Mouse (Mus musculus): ENCODE data around the gene Plekha4. TPM values are rescaled to one million over a fixed set of nuclear protein-coding genes. Genes with fewer than 3 reads are reported as not detected.
"Not testable (repeated sequence)": the region's sequence is repeated elsewhere in the genome, so short reads cannot be mapped to it uniquely, and the experiment has no call there.

Plekha4 gene
- polyA plus RNA-seq, 1 experiment from 2014 or later, result 0.59 TPM

GRCm38 (mm10) chr7:45527169-45527568 lies 1.0 kb downstream of the Plekha4 start:
- peaks cover 56% of the 10 kb centered on the region for H3K4me1 ChIP-seq
- not testable (repeated sequence) for DNase-seq (ENCODE audit: low spot score); H3K27me3 ChIP-seq (ENCODE audit: insufficient read depth, poor library complexity, severe bottlenecking); H3K4me3 ChIP-seq; H3K9me3 ChIP-seq
- peaks cover 17% of the 10 kb centered on the region; the same call in 1 of the 2 replicates for H3K36me3 ChIP-seq
- 81% methylated on average over 6 of the region's 6 CpGs for WGBS
- peak overlapping the region; percentile 98; the same call in 1 of the 2 replicates for H3K27ac ChIP-seq

GRCm38 (mm10) chr7:45529461-45529860 lies 3.3 kb downstream of the Plekha4 start:
- no peaks in the 10 kb centered on the region for H3K9me3 ChIP-seq
- peak overlapping the region; percentile 43 for H3K27ac ChIP-seq
- no peak for DNase-seq (ENCODE audit: low spot score)
- H3K36me3 ChIP-seq, result 0 out of 2 replicates have a peak, but pooled peaks cover 1% of the 10 kb centered on the region
- 13% methylated on average over 6 of the region's 6 CpGs for WGBS
- peak overlapping the region; percentile 27; the same call in 1 of the 2 replicates for H3K4me3 ChIP-seq
- H3K4me1 ChIP-seq, result peaks cover 44% of the 10 kb centered on the region
- peaks cover 10% of the 10 kb centered on the region; the same call in 1 of the 2 replicates for H3K27me3 ChIP-seq (ENCODE audit: insufficient read depth, poor library complexity, severe bottlenecking)

DNA sequence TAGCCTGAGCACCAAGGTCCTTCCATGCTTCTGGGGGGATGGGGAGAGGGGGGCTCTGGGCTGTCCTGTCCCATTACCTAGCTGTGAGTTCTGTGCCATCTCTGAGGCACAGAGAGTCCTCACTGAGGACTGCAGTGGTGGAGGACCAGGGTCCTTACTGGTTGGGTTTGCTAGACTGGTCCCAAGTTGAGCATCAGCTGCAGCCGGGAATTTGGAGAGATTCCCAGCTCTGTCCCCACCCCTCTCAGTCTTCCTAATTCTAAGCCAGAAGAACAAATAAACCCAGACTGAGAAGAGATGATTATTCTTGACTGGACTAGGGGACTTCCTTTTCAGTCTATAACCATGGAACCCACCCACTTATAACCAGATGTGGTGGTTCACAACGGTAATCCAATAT lies 4.5 kb downstream of the Plekha4 start:
- H3K4me1 ChIP-seq, result peaks cover 39% of the 10 kb centered on the region
- H3K27me3 ChIP-seq (ENCODE audit: insufficient read depth, poor library complexity, severe bottlenecking), result peaks cover 11% of the 10 kb centered on the region; the same call in 1 of the 2 replicates
- no peak for DNase-seq (ENCODE audit: low spot score)
- H3K4me3 ChIP-seq, result no peak overlapping the region
- no peaks in the 10 kb centered on the region for H3K36me3 ChIP-seq
- 74% methylated on average over 2 of the region's 2 CpGs for WGBS
- peak overlapping the region; percentile 43; the same call in 1 of the 2 replicates for H3K27ac ChIP-seq
- H3K9me3 ChIP-seq, result no peaks in the 10 kb centered on the region

- H3K36me3 ChIP-seq, result no peaks in the 10 kb centered on the region
- H3K4me3 ChIP-seq, result no peak overlapping the region
- 69% methylated on average over 1 of the region's 1 CpGs for WGBS
- peaks cover 27% of the 10 kb centered on the region for H3K4me1 ChIP-seq
- no peaks in the 10 kb centered on the region for H3K9me3 ChIP-seq
- H3K27me3 ChIP-seq (ENCODE audit: insufficient read depth, poor library complexity, severe bottlenecking), result peaks cover 6% of the 10 kb centered on the region; the same call in 1 of the 2 replicates
- DNase-seq (ENCODE audit: low spot score), result no peak
- H3K27ac ChIP-seq, result no peak overlapping the region
These were observed 9.5 kb downstream of the Plekha4 start for GRCm38 (mm10) chr7:45535676-45536075.

DNA sequence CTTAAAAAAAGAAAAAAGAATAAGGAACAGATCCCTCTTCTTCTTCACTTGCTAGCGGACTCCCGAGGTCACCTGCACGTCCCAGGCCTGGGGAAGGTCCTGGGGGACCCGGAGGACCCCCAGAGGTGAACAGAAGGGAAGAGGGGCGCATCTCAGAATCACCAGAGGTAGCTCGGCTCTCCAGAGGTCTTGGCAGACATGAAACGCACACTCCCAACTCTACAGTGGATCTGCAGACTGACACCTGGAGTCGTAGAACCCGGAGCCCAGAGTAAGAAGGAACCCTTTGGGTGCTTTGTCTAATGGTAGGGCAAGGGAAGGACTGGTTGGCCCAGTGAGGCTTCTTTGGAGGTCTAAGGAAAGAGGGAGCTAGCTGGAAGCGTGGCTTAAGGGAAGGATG lies 11.5 kb downstream of the Plekha4 start:
- Histone ChIP-seq H3K4me1 (peaks cover 17% of the 10 kb centered on the region), H3K9me3 (no peaks in the 10 kb centered on the region), H3K27ac (peak overlapping the region; percentile 84; the same call in 1 of the 2 replicates), H3K4me3 (peak overlapping the region; percentile 67), H3K27me3 (ENCODE audit: insufficient read depth, poor library complexity, severe bottlenecking) (peaks cover 6% of the 10 kb centered on the region; the same call in 1 of the 2 replicates), H3K36me3 (no peaks in the 10 kb centered on the region)
- 71% methylated on average over 10 of the region's 10 CpGs for WGBS
- DNase-seq (ENCODE audit: low spot score), result no peak

DNA sequence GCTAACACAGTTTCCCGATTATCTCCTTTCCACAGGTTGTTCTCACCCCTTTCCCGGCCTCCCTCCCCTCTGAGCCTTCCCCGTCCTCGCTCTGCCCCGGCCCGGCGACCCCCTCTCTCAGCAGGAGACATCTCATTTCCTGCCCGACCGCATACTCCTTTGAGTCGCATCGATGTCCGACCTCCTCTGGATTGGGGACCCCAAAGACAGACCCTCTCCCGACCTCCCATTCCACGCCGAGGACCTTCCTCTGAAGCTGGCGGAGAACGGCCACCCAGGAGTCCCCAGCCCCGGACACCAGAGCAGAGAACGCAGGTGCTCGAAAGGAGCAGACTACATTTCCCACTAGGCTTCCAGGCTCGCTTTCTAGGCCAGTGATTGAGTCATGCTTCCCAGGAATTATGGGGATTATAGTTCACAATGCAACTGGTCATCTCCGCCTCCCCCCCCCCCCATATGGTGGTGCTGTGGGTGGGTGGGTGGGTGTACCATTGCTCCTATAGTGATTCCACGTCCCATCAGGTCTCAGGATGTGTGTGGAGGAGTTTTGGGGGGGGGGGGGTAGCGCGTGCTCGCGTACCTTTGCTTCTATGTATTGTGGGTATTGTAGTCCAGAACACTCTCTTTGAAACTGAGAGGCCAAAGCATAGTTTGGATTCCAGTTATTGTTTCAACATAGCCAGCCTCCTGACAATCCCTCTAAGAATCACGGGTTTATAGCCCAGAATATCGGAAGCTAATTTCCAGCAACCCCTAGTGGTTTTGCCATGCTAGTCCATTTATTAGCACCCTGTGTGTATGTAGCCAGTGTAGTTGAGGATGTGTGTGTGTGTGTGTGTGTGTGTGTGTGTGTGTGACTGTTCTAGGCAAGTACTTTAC lies 12.3 kb downstream of the Plekha4 start:
- peak; percentile 89 for DNase-seq (ENCODE audit: low spot score)
- H3K9me3 ChIP-seq, result no peaks in the 10 kb centered on the region
- H3K27me3 ChIP-seq (ENCODE audit: insufficient read depth, poor library complexity, severe bottlenecking), result peaks cover 6% of the 10 kb centered on the region; the same call in 1 of the 2 replicates
- H3K4me1 ChIP-seq, result peaks cover 17% of the 10 kb centered on the region
- WGBS, result 3% methylated on average over 29 of the region's 29 CpGs
- peak overlapping the region; percentile 84 for H3K27ac ChIP-seq
- H3K36me3 ChIP-seq, result no peaks in the 10 kb centered on the region
- peak overlapping the region; percentile 67 for H3K4me3 ChIP-seq

DNA sequence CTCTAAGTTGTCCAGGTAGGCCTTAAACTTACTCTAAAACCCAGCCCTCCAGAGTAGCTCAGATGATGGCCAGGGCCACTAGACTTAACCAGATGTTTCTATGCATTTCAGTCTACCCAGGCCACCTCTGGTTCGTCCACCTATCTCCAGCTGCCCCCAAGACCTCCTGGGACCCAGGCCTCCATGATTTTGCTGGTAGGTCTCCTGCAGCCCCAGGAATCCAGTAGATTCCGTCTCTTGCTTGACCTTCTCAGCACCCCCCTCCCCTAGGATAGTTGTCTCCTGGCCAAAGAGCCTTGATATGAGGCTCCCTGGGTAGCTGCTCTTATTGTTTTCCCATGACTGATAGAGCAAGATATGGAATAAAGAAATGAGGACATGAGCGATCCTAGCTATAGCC lies 13.0 kb downstream of the Plekha4 start:
- Histone ChIP-seq H3K36me3 (no peaks in the 10 kb centered on the region), H3K27ac (no peak overlapping the region), H3K4me1 (peaks cover 15% of the 10 kb centered on the region), H3K4me3 (no peak overlapping the region), H3K27me3 (ENCODE audit: insufficient read depth, poor library complexity, severe bottlenecking) (peaks cover 5% of the 10 kb centered on the region; the same call in 1 of the 2 replicates), H3K9me3 (no peaks in the 10 kb centered on the region)
- WGBS, result 77% methylated on average over 3 of the region's 3 CpGs
- no peak for DNase-seq (ENCODE audit: low spot score)

DNA sequence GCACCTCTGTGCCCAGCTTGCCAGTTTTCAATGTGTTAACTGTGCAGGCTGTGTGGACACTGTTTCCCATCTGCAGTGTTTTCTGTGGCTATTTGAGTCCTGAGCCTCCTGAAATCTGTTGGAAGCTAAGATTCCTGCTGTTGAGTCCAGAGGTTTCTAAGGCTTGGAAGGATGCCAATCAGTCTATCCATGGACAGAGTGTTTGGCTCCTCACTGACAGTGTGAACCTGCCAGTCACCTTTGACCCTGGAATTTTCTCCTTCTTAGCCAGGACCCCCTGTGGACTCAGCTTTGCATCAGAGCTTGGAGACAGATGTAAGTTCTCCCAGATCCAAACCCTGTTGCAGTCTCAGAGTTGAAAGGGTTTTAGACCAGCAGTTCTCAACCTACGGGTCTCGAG lies 14.1 kb downstream of the Plekha4 start:
- Histone ChIP-seq H3K27ac (no peak overlapping the region), H3K4me3 (no peak overlapping the region), H3K9me3 (no peaks in the 10 kb centered on the region), H3K36me3 (no peaks in the 10 kb centered on the region), H3K4me1 (peaks cover 8% of the 10 kb centered on the region; the same call in 1 of the 2 replicates), H3K27me3 (ENCODE audit: insufficient read depth, poor library complexity, severe bottlenecking) (no peaks in the 10 kb centered on the region)
- DNase-seq (ENCODE audit: low spot score), result no peak
- 79% methylated on average over 2 of the region's 2 CpGs for WGBS

DNA sequence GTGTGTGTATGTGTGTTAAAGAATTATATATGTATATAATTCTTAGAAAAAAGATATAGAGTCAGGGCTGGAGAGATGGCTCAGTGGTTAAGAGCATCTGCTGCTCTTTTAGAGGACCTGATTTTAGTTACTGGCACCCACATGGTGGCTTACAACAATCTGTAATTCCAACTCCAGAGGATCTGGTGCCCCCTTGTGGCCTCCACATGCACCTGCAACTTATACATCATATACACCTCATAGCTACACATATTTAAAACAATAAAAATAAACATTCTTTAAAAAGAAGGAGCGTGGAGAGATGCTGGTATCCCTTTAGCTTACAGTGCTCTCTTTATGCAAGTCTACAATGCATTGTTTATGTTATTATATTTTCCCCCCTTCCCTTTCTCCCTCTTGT lies 18.4 kb downstream of the Plekha4 start:
- Histone ChIP-seq H3K4me3 (no peak overlapping the region), H3K27ac (no peak overlapping the region), H3K4me1 (no peaks in the 10 kb centered on the region), H3K9me3 (no peaks in the 10 kb centered on the region), H3K27me3 (ENCODE audit: insufficient read depth, poor library complexity, severe bottlenecking) (no peaks in the 10 kb centered on the region), H3K36me3 (no peaks in the 10 kb centered on the region)
- no peak for DNase-seq (ENCODE audit: low spot score)
- 93% methylated on average over 1 of the region's 1 CpGs for WGBS

DNA sequence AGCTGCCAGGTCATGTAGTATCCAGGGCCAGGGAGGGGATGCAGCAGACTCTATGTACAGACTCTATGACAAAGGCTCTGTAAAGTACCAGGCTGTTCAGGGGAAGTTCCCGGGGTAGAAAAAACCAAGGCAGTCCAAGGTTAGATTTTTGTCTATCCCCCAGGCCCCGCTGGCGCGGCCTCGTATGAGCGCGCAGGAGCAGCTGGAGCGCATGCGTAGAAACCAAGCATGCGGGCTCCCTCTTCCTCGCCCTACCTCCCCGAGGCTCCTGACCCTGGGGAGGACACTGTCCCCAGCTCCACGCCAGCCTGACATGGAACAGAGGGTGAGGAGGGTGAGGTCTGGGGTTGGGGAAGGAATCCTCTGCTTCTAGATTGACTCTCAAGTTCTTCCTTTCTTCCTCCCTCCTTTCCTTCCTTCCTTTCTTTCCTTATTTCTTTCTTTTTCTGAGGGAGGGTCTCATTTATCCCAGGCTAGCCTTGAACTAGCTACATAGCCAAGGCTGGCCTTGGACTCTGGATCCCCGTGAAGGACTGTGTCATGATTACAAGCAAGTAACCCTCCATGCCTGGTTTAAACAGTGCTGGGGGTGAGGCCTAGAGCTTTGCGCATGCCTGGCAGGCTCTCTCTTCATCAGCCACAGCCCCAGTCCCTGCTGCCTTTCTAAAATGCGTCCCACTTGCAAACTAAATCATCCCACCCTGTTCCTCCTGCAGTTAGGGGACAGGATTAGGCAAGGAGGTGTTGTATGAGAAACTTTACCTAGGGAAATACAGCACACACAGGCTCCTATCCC lies 23.7 kb downstream of the Plekha4 start:
- DNase-seq (ENCODE audit: low spot score), result no peak
- Histone ChIP-seq H3K4me1 (peaks cover 19% of the 10 kb centered on the region), H3K36me3 (no peaks in the 10 kb centered on the region), H3K27me3 (ENCODE audit: insufficient read depth, poor library complexity, severe bottlenecking) (no peaks in the 10 kb centered on the region), H3K27ac (no peak overlapping the region), H3K9me3 (no peaks in the 10 kb centered on the region), H3K4me3 (no peak overlapping the region)
- WGBS, result 87% methylated on average over 16 of the region's 16 CpGs

- H3K36me3 ChIP-seq, result no peaks in the 10 kb centered on the region
- WGBS, result 64% methylated on average over 11 of the region's 11 CpGs
- H3K27me3 ChIP-seq (ENCODE audit: insufficient read depth, poor library complexity, severe bottlenecking), result no peaks in the 10 kb centered on the region
- no peak for DNase-seq (ENCODE audit: low spot score)
- peaks cover 21% of the 10 kb centered on the region for H3K4me1 ChIP-seq
- peak overlapping the region; percentile 42; the same call in 1 of the 2 replicates for H3K27ac ChIP-seq
- no peaks in the 10 kb centered on the region for H3K9me3 ChIP-seq
- H3K4me3 ChIP-seq, result no peak overlapping the region
These were observed 24.8 kb downstream of the Plekha4 start for GRCm38 (mm10) chr7:45550821-45551511.

DNA sequence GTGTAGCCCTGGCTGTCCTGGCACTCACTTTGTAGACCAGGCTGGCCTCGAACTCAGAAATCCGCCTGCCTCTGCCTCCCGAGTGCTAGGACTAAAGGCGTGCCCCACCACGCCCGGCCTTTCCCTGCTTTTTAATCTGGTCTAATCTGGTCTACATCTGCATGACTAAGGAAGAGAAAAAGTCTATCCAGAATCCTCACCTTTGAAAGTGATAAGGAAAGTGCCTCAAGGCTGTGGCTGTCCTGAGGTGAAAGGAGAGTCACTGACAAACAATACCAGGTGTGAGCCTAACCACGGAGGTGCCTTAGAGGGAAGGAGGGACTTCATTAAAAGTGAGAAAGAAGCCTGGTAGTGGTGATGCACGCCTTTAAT lies 25.4 kb downstream of the Plekha4 start:
- Histone ChIP-seq H3K4me3 (no peak overlapping the region), H3K4me1 (peaks cover 26% of the 10 kb centered on the region), H3K27me3 (ENCODE audit: insufficient read depth, poor library complexity, severe bottlenecking) (no peaks in the 10 kb centered on the region), H3K36me3 (no peaks in the 10 kb centered on the region), H3K27ac (peak overlapping the region; percentile 42; the same call in 1 of the 2 replicates), H3K9me3 (no peaks in the 10 kb centered on the region)
- WGBS, result 74% methylated on average over 8 of the region's 8 CpGs
- no peak for DNase-seq (ENCODE audit: low spot score)

Data from heart, embryonic 10.5 days (tissue).